Mouse (Mus musculus) spleen, postnatal 4 days (tissue): ENCODE data around the gene Usp28.
A peak's percentile ranks its signal among the peaks of the same experiment; 100 is the strongest.

Source experiments
- DNase-seq, 2 experiments: peaks; one replicate each; pipeline ENCODE4 v3.0.0; 2022; ENCODE audit warnings: low spot score in 2 of 2

Usp28 gene

GRCm38 (mm10) chr9:49021289-49021688 is 36.1 kb downstream of the Usp28 start:
- no peak for DNase-seq

DNA sequence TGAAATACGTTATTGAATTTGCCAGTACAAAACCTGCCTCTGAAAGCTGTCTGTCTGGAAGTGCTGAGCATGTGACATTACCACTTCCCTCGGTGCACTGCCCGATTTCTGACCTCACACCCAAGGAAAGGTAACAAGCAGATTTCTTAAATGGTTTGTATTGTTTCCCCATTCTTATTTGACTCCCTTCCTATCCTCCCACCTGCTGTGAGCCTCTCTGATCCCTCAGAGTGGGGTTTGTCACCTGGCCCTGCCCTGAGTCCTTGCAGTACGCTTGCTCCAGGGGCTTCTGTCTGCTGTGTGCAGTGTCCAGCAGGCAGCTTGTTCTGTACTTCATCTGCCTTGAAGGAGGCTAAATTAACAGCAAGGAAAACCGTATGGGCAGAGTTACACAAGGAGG is 38.8 kb downstream of the Usp28 start:
- DNase-seq = no peak

GRCm38 (mm10) chr9:49024529-49024928 is 39.4 kb downstream of the Usp28 start:
- no peak for DNase-seq

- DNase-seq = no peak
Measured at GRCm38 (mm10) chr9:49034764-49035163, 49.6 kb downstream of the Usp28 start.

GRCm38 (mm10) chr9:49050901-49051300 is 65.7 kb downstream of the Usp28 start:
- DNase-seq = no peak

DNA sequence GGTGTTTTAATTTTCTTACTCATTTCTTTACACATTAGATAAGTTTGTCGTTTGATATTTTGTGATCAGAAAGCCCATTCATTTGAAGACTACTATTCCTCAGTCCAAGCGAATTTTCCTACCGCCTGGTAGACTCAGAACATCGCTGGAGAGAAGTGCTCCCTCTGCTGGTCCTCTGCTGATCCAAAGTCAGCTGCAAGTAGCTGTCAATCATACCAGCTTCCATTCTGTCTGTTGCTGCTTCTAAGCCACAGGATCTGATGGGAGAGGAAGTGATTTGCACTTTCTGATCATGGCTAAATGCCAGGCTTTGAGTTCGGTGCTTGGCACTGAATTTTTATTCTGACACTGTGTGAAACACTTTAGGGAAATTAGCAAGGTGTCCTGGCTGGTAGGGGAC is 66.2 kb downstream of the Usp28 start:
- DNase-seq = peak; percentile 47 to 77

DNA sequence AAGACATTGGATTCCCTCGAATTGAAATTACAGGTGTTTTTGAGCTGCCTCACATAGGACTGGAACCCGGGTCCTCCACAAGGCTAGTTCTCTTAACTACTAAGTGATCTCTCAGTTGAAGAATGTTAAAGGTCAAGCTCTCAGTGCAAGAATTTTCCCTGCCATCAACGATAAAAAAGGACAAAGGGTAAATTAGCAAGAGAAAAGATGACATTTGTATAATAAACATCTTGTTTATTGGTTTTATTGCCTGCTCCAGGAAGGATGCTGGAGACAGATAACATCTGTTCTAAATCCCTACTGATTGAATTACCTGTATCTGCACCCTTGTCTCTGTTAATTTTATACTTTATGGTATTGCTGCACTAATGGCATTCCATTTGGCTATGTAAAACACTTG is 68.9 kb downstream of the Usp28 start:
- no peak for DNase-seq

- DNase-seq = peak; percentile 93 to 96
Measured at GRCm38 (mm10) chr9:49055333-49056205, 70.4 kb downstream of the Usp28 start, which contains the start of gene Zw10. Gene Zw10 (plus strand): TSS chr9:49055613.

DNA sequence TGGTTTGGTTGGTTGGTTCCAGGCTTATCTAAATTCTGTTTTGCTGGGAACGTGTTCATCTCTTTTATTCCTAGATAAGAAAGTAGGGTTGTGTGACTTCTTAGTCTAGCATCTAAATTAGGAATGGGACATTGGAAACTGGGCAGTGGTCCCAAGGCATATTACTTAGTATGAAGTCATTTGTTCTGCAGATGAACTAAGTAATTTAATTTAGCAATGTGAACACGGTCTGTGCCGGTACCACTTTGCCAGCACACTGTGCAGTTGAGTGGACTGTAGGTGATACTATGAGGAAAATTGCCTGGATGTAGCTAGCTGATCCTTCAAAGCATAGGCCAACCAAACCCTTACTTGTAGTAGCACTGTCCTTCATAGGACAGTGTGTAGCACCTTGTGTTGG is 91.7 kb downstream of the Usp28 start:
- DNase-seq = no peak

DNA sequence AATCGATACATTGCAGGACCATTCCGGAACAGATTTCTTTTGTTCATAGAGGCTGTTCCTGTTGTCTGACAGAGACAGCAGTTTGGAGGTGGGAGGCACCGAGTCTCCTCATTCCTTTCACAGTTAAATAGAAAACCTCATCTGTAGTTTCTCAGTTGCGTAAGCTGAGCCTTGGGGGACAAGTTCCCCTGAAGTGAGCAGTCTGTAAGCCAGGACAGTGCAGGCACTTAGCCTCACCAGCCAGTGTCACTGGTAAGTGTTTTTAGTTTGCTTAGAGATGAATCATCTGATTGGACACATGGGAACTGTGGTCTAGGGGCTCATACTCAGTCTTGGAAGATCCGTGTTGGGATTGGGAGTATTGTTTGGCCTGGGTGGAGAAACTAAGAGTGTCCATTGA is 95.9 kb downstream of the Usp28 start, which contains the start of gene Tmprss5:
Tmprss5 (plus strand) TSS at position 154 of the 400 bp plus-strand sequence.
- no peak for DNase-seq

- DNase-seq = peak in 1 of 2 experiments; percentile 21
Measured at GRCm38 (mm10) chr9:49081561-49081960, 96.4 kb downstream of the Usp28 start.

DNA sequence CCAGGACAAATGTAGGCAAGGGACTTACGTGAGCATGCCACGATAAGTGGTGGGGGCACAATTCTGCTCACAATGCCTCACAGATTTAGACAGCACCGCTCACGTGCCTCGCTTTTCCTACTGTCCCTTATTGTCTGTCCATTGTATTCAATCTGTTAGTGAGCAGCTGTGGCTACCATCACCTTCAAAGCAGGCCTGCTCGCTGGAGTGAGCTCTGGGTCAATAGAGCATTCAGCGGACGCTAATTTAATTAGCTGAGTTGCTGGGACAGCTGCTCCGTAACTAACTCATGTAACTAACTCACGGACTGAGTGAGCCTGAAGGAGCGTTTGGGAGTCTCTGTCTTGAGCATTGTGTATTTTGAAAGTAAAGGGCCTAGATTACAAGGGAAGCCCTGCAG is 102.1 kb downstream of the Usp28 start:
- DNase-seq = no peak
